Mouse (Mus musculus) embryonic fibroblast, embryonic 13.5 days (primary cell): Measurements from ENCODE around the gene Txn2.

Experiments used
- CTCF ChIP-seq: IDR thresholded peaks from 2 replicates; pipeline ENCODE4 v1.5.1; 2011; ENCODE audit warnings: mild to moderate bottlenecking, control low read depth, low read length, moderate library complexity, borderline replicate concordance; ENCODE audit not compliant: insufficient read depth
- POLR2A ChIP-seq: IDR thresholded peaks from 2 replicates; pipeline ENCODE4 v1.6.1; 2011; ENCODE audit warnings: low read depth, mild to moderate bottlenecking, control low read depth, low read length, moderate library complexity

GRCm38 (mm10) chr15:77952921-77953320, 24.1 kb upstream of the Txn2 start:
- TF ChIP-seq CTCF = no peak
- TF ChIP-seq POLR2A = no peak
